21 mouse cellular contexts compared by ENCODE assay signal in the genomic region with DNA sequence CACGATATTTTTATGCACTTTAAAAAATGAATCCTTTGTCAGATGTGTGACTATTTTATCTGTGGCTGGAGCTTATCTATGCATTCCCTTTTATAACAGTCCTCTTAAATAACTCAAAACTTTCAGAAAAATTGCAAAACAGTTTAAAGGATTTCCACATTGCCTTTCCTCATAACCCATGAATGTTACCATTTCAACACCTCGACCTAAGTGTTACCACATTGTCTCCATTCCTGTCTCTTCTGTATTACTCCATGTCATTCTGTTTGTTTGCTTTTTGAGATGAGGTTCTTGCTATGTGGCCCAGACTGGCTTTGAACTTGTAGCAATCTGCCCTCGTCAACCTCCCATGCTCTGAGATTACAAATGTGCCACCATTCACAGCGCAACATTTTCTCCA. TPM values are rescaled to one million over a fixed set of nuclear protein-coding genes. Genes with fewer than 3 reads are reported as not detected.
"Had no signal": no experiment of that assay in that cellular context is flagged by ENCODE, and none has a peak within 500 bp of the region (broad histone marks: within the 10 kb centered on the region; RNA-seq: fewer than 3 reads in every experiment).

No protein-coding gene starts in this region.

- H3K27ac ChIP-seq: liver, embryonic 13.5 days; liver, embryonic 15.5 days; midbrain, embryonic 10.5 days; midbrain, embryonic 12.5 days; neural tube, embryonic 12.5 days; stomach, embryonic 15.5 days; stomach, postnatal 0 days had no signal

- H3K27me3 ChIP-seq: liver, embryonic 13.5 days; liver, embryonic 15.5 days; midbrain, embryonic 12.5 days; neural tube, embryonic 12.5 days; stomach, embryonic 15.5 days had no signal

- H3K4me3 ChIP-seq: liver, embryonic 13.5 days; liver, embryonic 15.5 days; midbrain, embryonic 10.5 days; midbrain, embryonic 12.5 days; neural tube, embryonic 12.5 days; stomach, embryonic 15.5 days had no signal

- H3K36me3 ChIP-seq: liver, embryonic 13.5 days; liver, embryonic 15.5 days; midbrain, embryonic 10.5 days; midbrain, embryonic 12.5 days; neural tube, embryonic 12.5 days; stomach, embryonic 15.5 days had no signal

- H3K4me2 ChIP-seq: liver, embryonic 13.5 days; liver, embryonic 15.5 days; lung, embryonic 14.5 days; midbrain, embryonic 12.5 days; neural tube, embryonic 12.5 days; stomach, embryonic 15.5 days had no signal

- H3K9ac ChIP-seq: liver, embryonic 13.5 days; liver, embryonic 15.5 days; lung, embryonic 14.5 days; midbrain, embryonic 12.5 days; neural tube, embryonic 12.5 days; stomach, embryonic 15.5 days had no signal

- H3K9me3 ChIP-seq: liver, embryonic 13.5 days; liver, embryonic 15.5 days; midbrain, embryonic 10.5 days; midbrain, embryonic 12.5 days; neural tube, embryonic 12.5 days; stomach, embryonic 15.5 days had no signal

- ATAC-seq: midbrain, embryonic 16.5 days had no signal

- DNase-seq: liver, embryonic 13.5 days; lung, adult 18-20 months; lung, embryonic 14.5 days; lung, postnatal 4 days; midbrain, embryonic 14.5 days; right cerebral cortex, postnatal 14 days; thymus, adult 18-20 months; thymus, postnatal 14 days; thymus, postnatal 36 days had no signal

- H3K4me1 ChIP-seq: liver, embryonic 13.5 days; liver, embryonic 15.5 days; midbrain, embryonic 10.5 days; midbrain, embryonic 12.5 days; neural tube, embryonic 12.5 days; stomach, embryonic 15.5 days had no signal

RNA-seq across cellular contexts. Expression of a gene that starts 12.8 kb away (rescaled TPM):
- total RNA-seq: megakaryocyte-erythroid progenitor cell, adult 5-6 weeks; monocyte, adult 5-6 weeks; neutrophil, adult 5-6 weeks had no signal
- polyA plus RNA-seq: liver, embryonic 13.5 days; liver, embryonic 15.5 days; lung, embryonic 14.5 days; lung, embryonic 16.5 days; midbrain, embryonic 10.5 days; neural tube, embryonic 12.5 days; neural tube, embryonic 14.5 days had no signal
